Mouse (Mus musculus) heart, embryonic 13.5 days (tissue): Measurements from ENCODE around the gene Nras. TPM values are rescaled to one million over a fixed set of nuclear protein-coding genes. Genes with fewer than 3 reads are reported as not detected.

ENCODE experiments used
- ATAC-seq: fragments of 200-750 bp; cut with Nextera tagmentation; 2 replicates; pipeline ENCODE4 v1.8.0; 2017; ENCODE audit warnings: moderate TSS enrichment; ENCODE audit not compliant: insufficient number of reproducible peaks, low FRiP score, low TSS enrichment; ENCODE audit errors: extremely low read depth
- H3K27ac ChIP-seq: fragments of 300-500 bp; sonication (generic); replicated peaks from 2 replicates; pipeline ENCODE4 v1.5.1; 2015; ENCODE audit warnings: moderate library complexity, mild to moderate bottlenecking, inconsistent platforms
- H3K27me3 ChIP-seq: fragments of 300-500 bp; sonication (generic); replicated peaks from 2 replicates; pipeline ENCODE4 v1.6.1; 2015; ENCODE audit warnings: mild to moderate bottlenecking, inconsistent platforms
- H3K36me3 ChIP-seq: fragments of 300-500 bp; sonication (generic); 2 replicates; pipeline ENCODE4 v1.6.1; 2015; ENCODE audit warnings: mild to moderate bottlenecking, inconsistent platforms
- H3K4me1 ChIP-seq: fragments of 300-500 bp; sonication (generic); 2 replicates; pipeline ENCODE4 v1.6.1; 2015; ENCODE audit warnings: inconsistent platforms
- H3K4me2 ChIP-seq: fragments of 300-500 bp; sonication (generic); 2 replicates; pipeline ENCODE4 v1.6.1; 2015; ENCODE audit warnings: inconsistent platforms, mild to moderate bottlenecking, moderate library complexity
- H3K4me3 ChIP-seq: fragments of 300-500 bp; sonication (generic); 2 replicates; pipeline ENCODE4 v1.5.1; 2015; ENCODE audit warnings: moderate library complexity, mild to moderate bottlenecking, inconsistent platforms
- H3K9ac ChIP-seq: fragments of 300-500 bp; sonication (generic); 2 replicates; pipeline ENCODE4 v1.6.1; 2015; ENCODE audit warnings: inconsistent platforms, mild to moderate bottlenecking, moderate library complexity
- H3K9me3 ChIP-seq: fragments of 300-500 bp; sonication (generic); 2 replicates; pipeline ENCODE4 v1.6.1; 2016; ENCODE audit warnings: inconsistent platforms
- WGBS: fragments of 180-500 bp; shearing (Covaris S2); methylation state at CpG from one replicate; pipeline ENCODE4 v1.1.7; 2015; ENCODE audit warnings: mixed read lengths; 5-methylcytosine and 5-hydroxymethylcytosine counted together
- polyA plus RNA-seq: library from polyadenylated mRNA; unstranded; fragments of >200 nt; fragmentation: Nextera tagmentation; extraction: Ambion mirVana; gene quantifications from 2 replicates; pipeline ENCODE4 v1.2.1, GENCODE M21; 2015

Nras gene
- polyA plus RNA-seq, 1 experiment from 2014 or later, result 82.4 TPM

DNA sequence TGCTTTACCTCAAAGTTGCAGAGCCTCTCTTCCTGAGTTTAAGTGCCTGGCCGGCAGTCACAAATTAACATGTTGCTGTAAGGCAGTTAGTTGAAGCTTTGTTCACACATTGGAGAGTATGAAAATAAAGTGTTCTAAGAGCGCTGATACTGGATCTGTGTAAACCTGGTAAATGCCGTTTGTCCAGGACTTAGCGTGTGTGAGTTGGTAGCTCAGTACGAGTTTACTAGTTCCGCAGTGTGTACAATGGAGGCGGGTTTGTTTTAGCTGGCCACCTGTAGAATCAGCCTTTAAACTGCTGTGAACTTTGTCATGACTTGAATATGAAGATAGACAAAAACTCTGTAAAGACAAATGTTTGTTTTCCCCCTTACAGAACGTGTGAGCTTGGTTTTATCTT is 8.8 kb downstream of the Nras start:
- Histone ChIP-seq H3K9ac (no peak overlapping the region), H3K4me3 (no peak overlapping the region), H3K4me1 (no peaks in the 10 kb centered on the region), H3K9me3 (no peaks in the 10 kb centered on the region), H3K4me2 (no peak overlapping the region), H3K27ac (no peak overlapping the region), H3K36me3 (peaks cover 75% of the 10 kb centered on the region), H3K27me3 (no peaks in the 10 kb centered on the region)
- 93% methylated on average over 8 of the region's 8 CpGs for WGBS
- ATAC-seq, result no peak

- no peaks in the 10 kb centered on the region for H3K27me3 ChIP-seq
- no peak overlapping the region for H3K9ac ChIP-seq
- H3K4me3 ChIP-seq, result no peak overlapping the region
- H3K36me3 ChIP-seq, result peaks cover 54% of the 10 kb centered on the region
- no peak overlapping the region for H3K4me2 ChIP-seq
- 0 out of 2 replicates have a peak, but pooled peaks cover 4% of the 10 kb centered on the region for H3K4me1 ChIP-seq
- 91% methylated on average over 6 of the region's 6 CpGs for WGBS
- H3K27ac ChIP-seq, result no peak overlapping the region
- H3K9me3 ChIP-seq, result no peaks in the 10 kb centered on the region
- no peak for ATAC-seq
Observed at GRCm38 (mm10) chr3:103068971-103069370, 10.9 kb downstream of the Nras start.

GRCm38 (mm10) chr3:103073771-103074170 is 15.7 kb downstream of the Nras start, which contains the start of gene Ampd1:
Gene Ampd1 (plus strand): TSS chr3:103074014.
- WGBS, result 45% methylated on average over 5 of the region's 5 CpGs
- Histone ChIP-seq H3K4me3 (no peak within 1 kb of the TSS), H3K27me3 (no peaks in the 10 kb centered on the region), H3K36me3 (peaks cover 7% of the 10 kb centered on the region), H3K4me1 (0 out of 2 replicates have a peak, but pooled peaks cover 4% of the 10 kb centered on the region), H3K9ac (no peak within 1 kb of the TSS), H3K9me3 (no peaks in the 10 kb centered on the region), H3K4me2 (no peak within 1 kb of the TSS), H3K27ac (no peak within 1 kb of the TSS)
- no peak for ATAC-seq

- no peak overlapping the region for H3K4me2 ChIP-seq
- no peaks in the 10 kb centered on the region for H3K9me3 ChIP-seq
- WGBS, result 85% methylated on average over 9 of the region's 9 CpGs
- H3K4me1 ChIP-seq, result peaks cover 5% of the 10 kb centered on the region; the same call in 1 of the 2 replicates
- H3K27me3 ChIP-seq, result no peaks in the 10 kb centered on the region
- H3K36me3 ChIP-seq, result no peaks in the 10 kb centered on the region
- H3K27ac ChIP-seq, result no peak overlapping the region
- no peak overlapping the region for H3K4me3 ChIP-seq
- H3K9ac ChIP-seq, result no peak overlapping the region
- no peak for ATAC-seq
Observed at GRCm38 (mm10) chr3:103075871-103076270, 17.8 kb downstream of the Nras start.

GRCm38 (mm10) chr3:103076476-103076875 is 18.4 kb downstream of the Nras start:
- Histone ChIP-seq H3K27me3 (no peaks in the 10 kb centered on the region), H3K4me2 (no peak overlapping the region), H3K4me1 (peaks cover 11% of the 10 kb centered on the region), H3K36me3 (no peaks in the 10 kb centered on the region), H3K9me3 (no peaks in the 10 kb centered on the region), H3K27ac (no peak overlapping the region), H3K9ac (no peak overlapping the region), H3K4me3 (no peak overlapping the region)
- 83% methylated on average over 9 of the region's 9 CpGs for WGBS
- ATAC-seq, result no peak

DNA sequence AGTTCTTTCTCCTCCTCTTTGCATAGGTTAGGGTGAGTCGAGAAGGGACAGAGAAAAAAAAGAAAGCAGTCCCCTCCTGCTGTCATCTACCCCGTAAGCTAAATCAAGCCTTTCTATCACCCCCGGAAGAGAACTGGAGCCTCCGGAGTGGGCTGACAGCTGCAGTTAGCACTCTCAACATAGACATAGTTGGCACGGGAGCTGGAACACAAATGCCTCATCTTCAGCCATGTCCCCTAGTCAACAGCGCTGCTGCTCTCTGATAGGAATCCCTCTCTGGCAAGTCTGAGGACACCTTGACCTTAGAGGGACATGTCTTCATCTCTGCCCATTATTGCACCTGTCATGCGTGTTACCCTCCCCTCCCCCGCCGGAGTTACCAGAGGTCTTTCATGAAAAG is 21.2 kb downstream of the Nras start:
- 61% methylated on average over 9 of the region's 9 CpGs for WGBS
- H3K9me3 ChIP-seq, result no peaks in the 10 kb centered on the region
- H3K4me1 ChIP-seq, result peaks cover 26% of the 10 kb centered on the region
- H3K27ac ChIP-seq, result no peak overlapping the region
- H3K9ac ChIP-seq, result no peak overlapping the region
- no peak for ATAC-seq
- H3K27me3 ChIP-seq, result no peaks in the 10 kb centered on the region
- H3K4me3 ChIP-seq, result no peak overlapping the region
- H3K36me3 ChIP-seq, result no peaks in the 10 kb centered on the region
- no peak overlapping the region for H3K4me2 ChIP-seq

DNA sequence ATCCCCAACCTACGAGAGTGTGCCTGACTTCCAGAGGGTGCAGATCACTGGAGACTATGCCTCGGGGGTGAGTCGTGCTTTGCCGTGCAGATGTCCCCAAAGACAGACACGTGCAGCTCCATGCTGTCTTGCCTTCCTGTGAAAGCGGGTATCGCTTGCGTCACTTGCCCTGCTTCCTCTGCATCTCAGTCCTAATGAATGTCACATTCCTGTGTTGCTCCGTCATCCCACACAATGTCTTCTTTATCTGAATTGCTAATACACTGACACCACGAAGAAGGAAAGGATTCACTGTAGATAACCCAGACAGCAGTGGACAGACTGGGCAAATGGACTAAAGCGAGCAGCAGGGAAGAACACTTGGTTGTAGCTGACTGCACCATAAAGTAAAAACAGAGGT is 23.0 kb downstream of the Nras start:
- H3K9me3 ChIP-seq, result no peaks in the 10 kb centered on the region
- H3K36me3 ChIP-seq, result no peaks in the 10 kb centered on the region
- no peak for ATAC-seq
- no peak overlapping the region for H3K4me2 ChIP-seq
- H3K9ac ChIP-seq, result no peak overlapping the region
- H3K4me1 ChIP-seq, result peaks cover 26% of the 10 kb centered on the region
- no peak overlapping the region for H3K27ac ChIP-seq
- WGBS, result 42% methylated on average over 11 of the region's 11 CpGs
- H3K4me3 ChIP-seq, result no peak overlapping the region
- H3K27me3 ChIP-seq, result no peaks in the 10 kb centered on the region

GRCm38 (mm10) chr3:103081861-103082453 is 23.9 kb downstream of the Nras start:
- ATAC-seq, result no peak
- H3K4me1 ChIP-seq, result peaks cover 26% of the 10 kb centered on the region
- peak overlapping the region; percentile 24; the same call in 1 of the 2 replicates for H3K27ac ChIP-seq
- H3K9ac ChIP-seq, result no peak overlapping the region
- no peak overlapping the region for H3K4me2 ChIP-seq
- no peaks in the 10 kb centered on the region for H3K9me3 ChIP-seq
- no peak overlapping the region for H3K4me3 ChIP-seq
- H3K36me3 ChIP-seq, result no peaks in the 10 kb centered on the region
- WGBS, result 80% methylated on average over 17 of the region's 17 CpGs
- no peaks in the 10 kb centered on the region for H3K27me3 ChIP-seq

DNA sequence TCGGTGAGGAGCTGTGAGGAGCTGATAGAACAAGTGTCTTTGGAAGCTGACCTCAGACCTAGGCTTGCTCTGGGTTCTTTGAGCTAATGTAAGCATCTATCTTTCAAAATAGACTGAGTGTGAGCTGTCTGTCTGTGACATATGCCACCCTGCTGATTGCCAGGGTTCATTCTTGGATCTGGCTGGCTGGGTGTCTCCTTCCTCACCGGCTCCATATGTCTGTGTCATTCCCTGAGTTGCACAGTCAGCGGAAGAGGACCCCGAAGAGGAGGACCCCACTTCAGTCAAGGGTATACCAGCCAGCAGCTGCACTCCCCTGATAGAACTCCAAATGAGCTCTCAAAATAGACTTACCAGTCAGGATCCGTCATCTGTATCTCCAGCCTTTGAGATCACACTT is 24.7 kb downstream of the Nras start:
- Histone ChIP-seq H3K27ac (peak overlapping the region; percentile 24; the same call in 1 of the 2 replicates), H3K27me3 (no peaks in the 10 kb centered on the region), H3K9me3 (no peaks in the 10 kb centered on the region), H3K4me2 (no peak overlapping the region), H3K4me1 (peaks cover 26% of the 10 kb centered on the region), H3K9ac (no peak overlapping the region), H3K4me3 (no peak overlapping the region), H3K36me3 (no peaks in the 10 kb centered on the region)
- 42% methylated on average over 5 of the region's 5 CpGs for WGBS
- no peak for ATAC-seq

- H3K27me3 ChIP-seq, result peaks cover 4% of the 10 kb centered on the region; the same call in 1 of the 2 replicates
- no peak overlapping the region for H3K9ac ChIP-seq
- H3K9me3 ChIP-seq, result no peaks in the 10 kb centered on the region
- H3K36me3 ChIP-seq, result no peaks in the 10 kb centered on the region
- no peak overlapping the region for H3K27ac ChIP-seq
- no peak for ATAC-seq
- peaks cover 24% of the 10 kb centered on the region for H3K4me1 ChIP-seq
- WGBS, result 70% methylated on average over 3 of the region's 3 CpGs
- no peak overlapping the region for H3K4me2 ChIP-seq
- no peak overlapping the region for H3K4me3 ChIP-seq
Observed at GRCm38 (mm10) chr3:103085986-103086385, 27.9 kb downstream of the Nras start.

- ATAC-seq, result no peak
- Histone ChIP-seq H3K9me3 (no peaks in the 10 kb centered on the region), H3K27ac (no peak overlapping the region), H3K27me3 (peaks cover 5% of the 10 kb centered on the region; the same call in 1 of the 2 replicates), H3K36me3 (no peaks in the 10 kb centered on the region), H3K4me3 (no peak overlapping the region), H3K9ac (no peak overlapping the region), H3K4me2 (no peak overlapping the region), H3K4me1 (no peaks in the 10 kb centered on the region)
- WGBS, result 85% methylated on average over 2 of the region's 2 CpGs
Observed at GRCm38 (mm10) chr3:103091753-103092152, 33.7 kb downstream of the Nras start.

DNA sequence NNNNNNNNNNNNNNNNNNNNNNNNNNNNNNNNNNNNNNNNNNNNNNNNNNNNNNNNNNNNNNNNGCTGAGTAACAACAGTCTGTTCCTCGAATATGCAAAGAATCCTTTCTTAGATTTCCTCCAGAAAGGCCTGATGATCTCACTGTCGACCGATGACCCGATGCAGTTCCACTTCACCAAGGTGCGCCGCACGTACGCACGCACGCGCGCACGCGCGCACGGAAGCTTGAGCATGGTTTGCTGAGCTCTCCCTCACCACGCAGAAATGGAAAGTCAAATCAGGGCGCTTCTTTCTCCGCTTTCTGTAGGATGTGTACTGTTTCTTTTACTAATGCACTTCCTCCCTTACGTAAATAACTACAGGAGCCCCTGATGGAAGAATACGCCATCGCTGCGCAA is 40.6 kb downstream of the Nras start:
- no peaks in the 10 kb centered on the region for H3K27me3 ChIP-seq
- H3K9me3 ChIP-seq, result no peaks in the 10 kb centered on the region
- no peak overlapping the region for H3K4me3 ChIP-seq
- no peak for ATAC-seq
- no peak overlapping the region for H3K9ac ChIP-seq
- no peaks in the 10 kb centered on the region for H3K36me3 ChIP-seq
- H3K4me1 ChIP-seq, result peaks cover 13% of the 10 kb centered on the region
- WGBS, result 66% methylated on average over 23 of the region's 23 CpGs
- no peak overlapping the region for H3K27ac ChIP-seq
- peak overlapping the region; percentile 32 for H3K4me2 ChIP-seq
